Mouse (Mus musculus): Measurements from ENCODE around the gene Lgi1.

Gene Lgi1

DNA sequence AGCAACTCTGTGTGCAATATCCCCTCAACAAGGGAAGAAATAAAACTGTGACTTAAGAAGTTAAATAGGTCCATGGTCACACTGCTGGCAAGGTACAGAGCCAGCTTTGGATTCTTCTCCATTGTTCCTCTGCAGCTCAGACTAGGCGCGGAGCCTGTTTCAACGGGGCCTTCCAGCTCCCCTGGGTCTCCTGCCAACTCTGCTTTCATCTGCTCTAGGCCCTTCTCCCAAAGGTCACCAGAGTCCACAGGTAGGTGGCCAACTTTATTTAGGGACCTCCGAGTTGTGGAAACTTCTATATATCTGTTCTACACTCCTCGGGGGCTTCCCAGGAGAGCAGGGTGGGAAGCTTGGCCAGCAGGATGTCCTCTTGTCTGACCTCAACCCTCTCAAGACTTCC lies 3.0 kb upstream of the Lgi1 start:
- DNase-seq (ENCODE audit: low spot score in 2 of 2): no peak

DNA sequence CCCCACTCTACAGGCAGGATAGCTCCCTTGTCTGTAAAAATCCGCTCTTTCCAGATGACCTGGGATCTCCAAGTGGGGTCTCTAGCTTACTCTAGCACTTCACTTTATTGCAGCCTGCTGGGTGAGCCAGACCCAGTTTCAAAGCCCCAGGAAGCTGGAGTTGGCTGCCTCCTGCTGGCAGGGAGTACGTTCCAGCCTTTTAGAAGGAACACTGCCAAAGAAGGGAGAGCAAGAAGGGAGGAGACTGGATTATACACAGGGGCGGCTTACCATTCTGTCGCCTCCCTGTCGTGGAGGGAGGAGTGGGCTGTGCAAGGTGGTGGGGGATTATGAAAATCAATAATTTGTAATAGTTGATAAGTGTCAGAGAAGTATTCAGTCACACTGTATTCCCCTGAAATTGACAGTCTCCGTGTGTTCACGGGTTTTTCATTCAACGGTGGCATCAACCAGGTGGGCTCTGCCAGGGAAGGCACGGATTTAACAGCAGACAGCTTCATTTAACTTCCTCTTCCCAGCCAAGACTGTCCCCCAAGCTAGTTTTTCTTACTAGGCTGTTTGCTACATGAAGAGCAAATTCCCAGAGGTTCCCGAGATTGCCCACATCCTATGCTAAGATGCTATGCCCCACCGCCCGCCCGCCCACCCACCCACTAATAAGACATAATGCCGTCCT lies 369 bp upstream of the Lgi1 start:
- DNase-seq (ENCODE audit: low spot score in 2 of 2): peak; percentile 76 to 84

DNA sequence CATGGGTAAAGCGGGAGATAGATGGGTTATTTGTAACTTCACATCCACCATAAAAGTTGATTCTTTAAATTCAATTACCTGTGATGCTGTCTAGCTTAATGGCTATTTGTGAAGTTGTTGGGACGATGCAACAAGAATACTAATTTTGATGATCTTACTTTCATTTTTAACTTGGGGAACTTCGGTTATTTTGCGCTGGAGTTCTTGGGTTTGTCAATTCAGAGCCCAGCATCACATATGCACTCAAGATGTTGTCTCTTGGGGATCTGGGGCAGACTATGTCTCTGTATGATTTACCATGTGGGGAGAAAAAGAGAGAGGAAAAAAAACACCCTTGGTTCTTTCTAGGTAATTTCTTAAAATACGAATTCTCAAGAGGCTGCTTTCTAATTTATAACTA lies 1.4 kb downstream of the Lgi1 start:
- no peak for DNase-seq (ENCODE audit: low spot score in 2 of 2)

DNA sequence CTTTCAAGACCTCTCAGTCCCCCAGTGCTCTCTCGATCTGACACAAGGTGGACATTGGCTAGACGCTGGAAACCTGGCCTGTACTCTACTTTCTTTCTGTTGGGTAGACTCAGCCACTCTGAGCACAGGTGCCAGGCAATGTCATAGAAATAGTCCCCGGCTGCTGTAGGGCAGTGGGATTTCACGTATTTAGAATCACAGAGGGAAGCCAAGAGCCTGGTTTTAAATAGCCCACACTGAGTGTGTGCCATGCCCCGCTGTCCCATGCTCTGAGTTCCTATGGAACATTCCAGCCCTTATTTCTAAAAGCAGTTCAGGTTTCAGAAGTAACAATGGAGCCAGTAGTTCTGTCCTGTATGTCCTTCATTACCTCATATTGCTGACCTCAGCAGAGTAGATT lies 3.1 kb downstream of the Lgi1 start:
- no peak for DNase-seq (ENCODE audit: low spot score in 2 of 2)

DNA sequence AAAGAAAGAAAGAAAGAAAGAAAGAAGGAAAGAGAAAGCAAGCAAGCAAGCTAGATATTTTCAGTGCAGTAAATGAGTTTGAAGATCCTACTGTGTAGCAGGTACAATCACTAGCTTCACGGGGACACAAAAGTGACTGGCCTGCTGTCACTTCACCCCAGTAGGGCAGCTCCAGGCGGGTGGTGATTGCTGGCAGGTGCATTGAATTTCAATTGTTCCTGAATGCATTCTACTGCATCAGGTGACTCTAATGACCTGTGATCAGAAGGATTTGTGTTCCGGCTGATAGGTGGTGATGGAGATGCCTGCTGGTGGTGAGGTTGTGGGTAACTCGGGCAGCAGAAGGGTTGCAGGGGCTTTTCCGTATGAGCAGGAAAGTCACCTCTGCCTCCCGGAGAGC lies 6.7 kb downstream of the Lgi1 start:
- no peak for DNase-seq (ENCODE audit: low spot score in 2 of 2)

DNA sequence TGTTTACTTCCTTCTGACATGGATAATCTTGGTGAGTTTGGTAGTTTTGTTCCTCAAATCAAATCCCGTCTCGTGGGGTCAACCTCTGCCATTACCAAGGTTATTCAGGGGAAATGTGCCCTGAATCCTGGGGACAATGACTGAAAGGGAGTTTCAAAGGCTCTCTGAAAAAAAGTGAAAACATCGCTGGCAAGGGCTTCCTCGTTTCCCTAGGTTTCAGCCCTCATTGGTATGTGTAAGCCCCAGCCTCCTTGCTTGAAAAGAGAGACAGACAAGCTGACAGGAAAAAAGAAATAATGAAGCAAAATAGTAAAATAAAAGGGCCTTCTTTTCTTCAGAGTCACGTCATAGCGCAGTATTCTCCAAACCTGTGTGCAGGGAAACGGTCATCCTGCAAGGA lies 9.5 kb downstream of the Lgi1 start:
- no peak for DNase-seq (ENCODE audit: low spot score in 2 of 2)

DNA sequence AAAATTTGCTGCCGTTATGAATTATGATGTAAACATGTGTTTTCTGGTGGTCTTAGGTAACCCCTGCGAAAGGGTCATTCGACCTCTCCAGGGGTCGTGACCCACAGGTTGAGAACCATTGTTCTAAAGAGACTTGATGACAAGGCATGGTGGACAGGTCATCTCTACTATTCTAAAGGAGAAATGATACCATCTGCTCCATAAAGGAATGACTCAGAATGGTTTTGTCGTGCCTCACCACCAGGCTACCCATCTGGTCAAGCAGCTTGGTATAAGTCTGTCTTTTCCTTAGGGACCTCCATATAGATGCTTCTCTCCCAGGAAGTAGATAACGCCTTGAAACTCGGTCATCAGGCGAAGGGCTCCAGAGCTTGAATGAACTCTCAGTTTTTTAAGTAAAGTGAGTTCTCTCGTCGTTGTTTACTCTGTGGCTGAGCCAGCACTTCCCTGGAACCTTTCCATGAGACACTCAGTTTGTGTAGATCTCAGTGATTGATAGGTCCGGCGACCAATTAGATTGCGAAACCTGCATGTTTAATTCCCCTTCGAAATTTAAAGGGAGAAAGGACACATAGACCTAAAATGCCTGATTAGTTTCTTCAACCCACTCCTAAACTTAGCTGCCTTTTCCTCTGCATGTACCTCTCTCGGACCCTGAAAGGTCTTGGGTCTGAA lies 10.5 kb downstream of the Lgi1 start:
- no peak for DNase-seq (ENCODE audit: low spot score in 2 of 2)

DNA sequence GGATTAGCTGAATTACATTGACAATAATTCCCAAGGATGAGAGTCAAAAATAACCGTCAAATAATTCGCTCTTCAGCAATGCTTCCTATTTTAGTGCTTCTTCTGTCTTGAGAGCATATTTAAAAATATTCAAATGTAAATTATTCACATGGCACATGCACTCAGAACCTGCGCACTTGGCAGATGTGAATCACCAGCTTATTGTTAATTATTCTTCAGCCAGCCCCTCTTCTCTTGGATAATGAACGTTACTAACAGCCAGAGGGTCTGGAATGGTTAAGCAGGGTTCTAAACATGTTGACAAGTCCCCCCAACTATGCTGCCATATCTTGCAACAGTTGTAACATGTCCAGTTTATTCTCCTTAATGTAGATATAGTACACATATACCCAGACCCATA lies 11.9 kb downstream of the Lgi1 start:
- peak in 1 of 2 experiments; percentile 41 for DNase-seq (ENCODE audit: low spot score in 2 of 2)

DNA sequence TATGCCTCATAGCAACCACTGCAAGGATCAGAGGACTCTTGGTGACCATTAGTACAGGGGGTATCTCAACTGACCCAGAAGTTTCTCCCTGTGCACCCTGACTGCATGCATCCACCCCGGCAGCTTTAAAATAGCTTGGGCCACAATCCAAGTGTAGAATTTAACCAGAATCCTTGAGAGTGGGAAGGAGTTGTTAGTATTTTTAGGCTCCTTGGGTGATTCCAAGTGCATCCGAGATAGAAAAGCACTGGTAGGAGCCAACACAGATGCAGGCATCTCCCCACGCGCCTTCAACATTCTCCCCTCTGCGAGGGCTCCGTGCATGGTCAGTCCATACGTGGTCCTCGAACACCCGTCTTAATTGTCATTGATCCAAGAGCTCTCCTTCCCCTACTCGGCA lies 15.9 kb downstream of the Lgi1 start:
- DNase-seq (ENCODE audit: low spot score in 2 of 2): peak; percentile 24 to 63

DNA sequence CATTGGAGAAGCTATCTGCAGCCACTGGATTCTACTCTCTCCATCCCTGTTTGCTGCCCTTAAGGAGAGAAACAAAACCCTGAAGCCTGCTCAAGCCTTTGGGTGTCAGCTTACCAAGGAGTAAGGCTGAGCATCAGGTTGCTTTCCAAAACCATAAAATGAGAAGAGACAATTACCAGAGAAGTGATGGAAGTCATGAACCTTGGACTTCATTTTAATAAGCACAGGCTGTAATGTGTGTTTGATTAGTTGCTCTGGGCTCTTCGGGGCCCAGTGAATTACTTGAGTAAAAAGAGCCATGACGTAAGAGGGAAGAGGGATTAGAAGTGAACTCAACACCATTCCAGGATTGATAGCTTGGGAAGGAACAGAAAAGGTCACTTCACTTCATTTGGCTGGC lies 18.1 kb downstream of the Lgi1 start:
- DNase-seq (ENCODE audit: low spot score in 2 of 2): no peak

DNA sequence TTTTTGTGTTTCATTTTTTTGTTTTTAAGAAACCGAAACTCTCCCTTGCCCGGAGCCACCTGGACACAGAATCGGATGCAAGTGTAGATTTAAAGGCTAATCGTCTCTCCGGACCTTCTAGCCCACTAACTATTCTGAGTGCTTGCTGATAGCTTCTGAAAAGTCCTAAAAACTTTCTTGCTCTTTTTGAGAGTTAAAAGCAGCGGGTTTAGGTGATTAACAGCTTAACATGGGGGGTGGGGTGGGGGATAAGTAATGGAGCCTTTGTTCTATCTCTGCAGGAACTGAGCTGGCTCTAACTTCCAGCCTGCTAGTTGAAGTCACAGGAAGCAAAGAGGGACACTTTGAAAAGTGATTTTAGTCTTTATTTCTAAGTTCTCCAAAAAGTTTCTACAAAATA lies 24.2 kb downstream of the Lgi1 start:
- no peak for DNase-seq (ENCODE audit: low spot score in 2 of 2)

DNA sequence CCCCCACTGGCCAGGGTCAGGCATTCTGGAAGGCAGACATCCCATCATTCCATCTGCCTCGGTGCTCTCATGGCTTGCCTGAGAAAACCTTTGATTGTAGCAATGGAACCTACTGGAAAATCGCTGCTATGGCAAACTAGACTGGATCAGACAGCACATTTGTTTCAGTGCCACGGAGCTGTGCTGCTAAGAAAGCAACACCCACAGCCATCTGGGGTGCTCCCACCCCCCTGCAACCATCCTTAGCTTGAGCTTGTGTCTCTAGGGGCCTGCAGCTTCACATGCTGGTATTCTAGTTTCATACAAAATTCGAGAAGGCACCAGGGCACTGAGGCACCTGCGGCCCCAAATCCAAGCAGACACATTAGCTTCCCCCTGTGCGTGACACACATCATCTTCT lies 27.1 kb downstream of the Lgi1 start:
- peak; percentile 63 to 80 for DNase-seq (ENCODE audit: low spot score in 2 of 2)

DNA sequence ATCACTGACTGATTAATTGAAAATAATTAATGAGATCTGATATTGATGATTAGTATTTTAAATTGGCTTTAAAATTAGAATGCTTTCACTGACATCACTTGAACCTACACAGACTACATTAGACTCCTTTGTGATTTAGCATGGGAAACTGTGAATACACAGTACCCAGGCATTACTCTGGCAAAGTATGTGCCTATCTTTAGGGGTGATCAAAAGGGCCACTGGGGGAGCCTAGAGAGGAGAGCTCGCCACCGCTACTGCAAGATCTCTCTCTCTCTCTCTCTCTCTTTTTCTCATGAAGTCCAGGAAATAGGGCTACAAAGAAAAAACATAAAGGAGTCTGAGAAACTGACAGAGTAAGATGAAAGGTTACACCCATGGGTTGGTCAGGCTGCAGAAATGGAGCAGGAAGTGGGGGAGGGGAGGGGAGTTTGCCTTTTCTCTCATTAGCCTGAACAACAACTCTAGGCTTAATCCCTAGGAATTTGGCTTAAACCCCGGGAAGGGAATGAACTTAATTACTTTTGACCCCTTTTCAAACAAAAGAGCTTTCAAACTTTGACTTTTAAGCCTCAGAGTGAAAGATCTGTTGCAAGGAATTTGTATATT lies 33.8 kb downstream of the Lgi1 start:
- no peak for DNase-seq (ENCODE audit: low spot score in 2 of 2)

DNA sequence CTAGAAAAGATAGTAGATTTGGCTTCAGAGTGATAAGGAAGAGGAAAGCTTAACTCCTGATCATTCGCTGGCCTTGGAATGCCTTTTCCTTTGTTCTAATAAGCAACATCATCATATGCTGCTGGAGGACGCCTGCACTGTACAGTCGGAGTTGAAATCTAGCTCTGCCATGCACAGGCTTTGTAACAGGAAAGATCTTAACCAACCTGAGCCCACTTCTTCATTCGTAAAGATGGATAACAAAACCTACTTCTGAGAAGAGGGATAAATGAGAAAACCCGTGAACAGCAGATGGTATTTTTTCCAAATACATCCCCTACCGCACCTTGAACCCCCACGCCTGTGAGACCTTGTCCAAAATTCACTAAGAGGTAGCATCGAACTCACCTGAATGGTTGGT lies 43.8 kb downstream of the Lgi1 start:
- DNase-seq (ENCODE audit: low spot score in 2 of 2): no peak

DNA sequence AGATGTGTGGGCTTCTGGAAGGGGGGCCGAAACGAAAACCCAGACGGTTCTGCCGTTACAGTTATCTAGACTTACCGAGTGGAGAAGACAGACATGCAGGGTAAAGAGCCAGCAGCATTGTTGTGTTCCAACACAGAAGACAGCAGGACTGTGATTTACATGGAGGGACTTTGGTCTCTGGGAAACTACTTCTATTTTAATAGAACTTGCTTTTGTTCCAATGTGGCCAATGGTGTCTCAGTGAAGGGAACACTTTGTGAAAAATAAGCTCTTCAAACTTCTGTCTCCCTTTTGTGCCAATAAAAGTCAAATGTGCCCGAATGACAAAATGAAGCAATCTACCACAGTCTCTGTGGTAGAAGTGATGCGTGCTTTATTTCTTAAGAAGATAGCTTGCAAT lies 50.8 kb downstream of the Lgi1 start:
- DNase-seq (ENCODE audit: low spot score in 2 of 2): no peak

DNA sequence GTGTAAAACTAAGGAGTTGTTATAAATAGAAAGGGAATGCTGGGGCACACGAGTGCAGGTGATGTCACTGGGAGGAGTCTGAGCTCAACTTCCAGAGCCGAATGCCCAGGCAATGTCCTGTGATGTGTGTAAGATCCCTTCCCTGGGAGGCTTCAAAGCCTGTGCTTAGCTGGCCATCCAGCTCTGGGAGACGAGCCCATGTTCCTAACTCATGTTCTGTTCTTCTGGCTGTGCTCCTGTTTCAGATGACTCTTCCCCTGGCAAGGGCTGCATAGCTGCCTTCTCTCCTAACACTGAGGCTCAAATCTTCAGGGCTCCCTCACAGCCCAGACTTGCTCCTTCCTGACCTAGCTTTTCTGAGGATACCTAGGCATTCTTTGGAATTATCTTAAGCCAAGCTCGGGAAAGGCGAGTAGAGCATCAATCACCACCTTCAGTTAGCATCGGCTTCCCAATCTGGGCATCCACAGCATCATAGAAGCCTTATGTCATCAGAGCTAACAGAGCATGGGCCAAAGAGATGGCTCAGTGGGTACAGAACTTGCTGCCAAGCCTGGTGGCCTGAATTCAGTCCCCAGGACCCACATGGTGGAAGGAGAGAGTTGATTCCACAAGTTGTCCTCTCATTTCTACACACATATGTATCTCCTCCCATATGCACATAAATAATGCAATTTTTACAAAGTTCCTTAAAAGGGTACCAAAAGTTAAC lies 52.4 kb downstream of the Lgi1 start:
- no peak for DNase-seq (ENCODE audit: low spot score in 2 of 2)

DNA sequence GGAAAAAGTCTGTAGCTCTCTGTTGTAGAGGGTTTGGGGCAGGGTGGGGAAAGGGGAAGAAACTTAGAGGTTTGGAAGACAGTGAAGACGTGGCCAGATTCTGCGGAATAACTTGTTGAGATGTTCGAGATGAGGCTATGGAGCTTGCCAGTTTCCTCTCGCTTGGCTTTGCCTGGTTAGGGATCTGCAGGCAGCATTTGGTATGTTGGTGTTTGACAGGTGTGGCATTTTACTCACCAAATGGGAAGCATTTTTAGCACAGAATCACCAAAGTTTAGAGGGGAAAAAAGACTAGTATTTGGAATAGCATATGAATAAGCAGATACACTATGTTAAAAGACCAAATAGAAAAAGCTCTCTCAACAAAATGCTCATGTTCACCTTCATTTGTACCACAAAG lies 54.0 kb downstream of the Lgi1 start:
- no peak for DNase-seq (ENCODE audit: low spot score in 2 of 2)

DNA sequence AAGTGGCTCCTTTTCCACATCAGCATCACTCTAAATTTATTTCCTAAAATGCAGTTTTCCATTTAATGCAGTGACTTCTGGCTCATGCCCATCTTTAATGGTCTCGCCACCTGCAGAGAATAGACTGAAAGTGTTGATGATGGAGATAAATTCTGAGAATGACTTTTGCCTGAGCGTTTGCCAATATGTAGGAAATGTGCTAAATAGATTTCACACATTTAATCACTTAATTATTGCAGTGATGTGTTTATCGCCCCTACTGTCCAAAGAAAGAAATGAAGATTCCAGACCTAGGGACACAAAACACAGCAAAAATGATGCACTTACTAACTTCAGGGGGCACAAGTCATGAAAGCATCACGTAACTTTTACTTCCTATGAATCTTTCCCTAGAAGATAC lies 54.8 kb downstream of the Lgi1 start:
- DNase-seq (ENCODE audit: low spot score in 2 of 2): no peak

DNA sequence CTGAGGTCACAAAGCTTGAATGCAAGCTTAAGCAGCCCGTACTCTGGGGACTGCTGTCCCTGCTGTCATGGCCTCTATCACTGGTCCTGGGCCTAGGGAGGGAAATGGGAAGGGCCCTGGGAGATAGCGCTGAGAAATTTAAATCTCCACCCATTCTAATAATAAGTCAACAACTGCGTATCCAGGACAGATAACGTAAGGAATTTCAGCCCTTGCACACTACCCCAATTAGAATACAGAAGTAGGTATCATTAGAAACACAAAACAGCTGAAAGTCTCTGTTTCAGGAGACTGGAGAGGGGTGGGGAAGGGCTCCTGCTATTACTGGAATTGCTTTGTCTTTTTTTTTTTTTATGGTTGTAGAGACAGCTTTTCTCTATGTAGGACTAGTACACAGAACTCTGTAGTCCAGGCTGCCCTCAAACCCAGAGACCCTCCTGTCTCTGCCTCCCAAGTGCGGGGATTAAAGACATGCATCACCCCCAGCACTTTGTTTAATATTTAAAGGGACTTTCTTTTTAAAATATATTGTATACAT lies 56.4 kb downstream of the Lgi1 start:
- no peak for DNase-seq (ENCODE audit: low spot score in 2 of 2)

DNA sequence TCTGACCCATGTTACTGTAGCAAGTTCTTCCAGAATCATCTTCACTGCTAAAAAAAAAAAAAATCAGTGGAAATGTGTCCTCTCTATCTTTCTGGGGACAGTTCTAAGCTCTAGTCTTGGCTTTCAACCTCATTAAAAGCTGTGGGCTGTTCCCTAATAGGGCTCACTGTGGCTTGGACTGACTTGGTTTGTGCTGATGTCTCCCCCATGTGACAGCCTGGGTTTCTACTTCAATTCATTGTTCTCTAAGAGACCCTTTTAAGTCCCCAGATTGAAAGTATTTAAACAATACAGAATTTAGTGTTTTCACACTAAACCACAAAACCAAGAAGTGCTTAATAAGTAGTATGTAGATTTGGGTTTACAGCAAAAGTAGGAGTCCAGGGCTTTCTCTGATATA lies 59.4 kb downstream of the Lgi1 start:
- no peak for DNase-seq (ENCODE audit: low spot score in 2 of 2)

DNA sequence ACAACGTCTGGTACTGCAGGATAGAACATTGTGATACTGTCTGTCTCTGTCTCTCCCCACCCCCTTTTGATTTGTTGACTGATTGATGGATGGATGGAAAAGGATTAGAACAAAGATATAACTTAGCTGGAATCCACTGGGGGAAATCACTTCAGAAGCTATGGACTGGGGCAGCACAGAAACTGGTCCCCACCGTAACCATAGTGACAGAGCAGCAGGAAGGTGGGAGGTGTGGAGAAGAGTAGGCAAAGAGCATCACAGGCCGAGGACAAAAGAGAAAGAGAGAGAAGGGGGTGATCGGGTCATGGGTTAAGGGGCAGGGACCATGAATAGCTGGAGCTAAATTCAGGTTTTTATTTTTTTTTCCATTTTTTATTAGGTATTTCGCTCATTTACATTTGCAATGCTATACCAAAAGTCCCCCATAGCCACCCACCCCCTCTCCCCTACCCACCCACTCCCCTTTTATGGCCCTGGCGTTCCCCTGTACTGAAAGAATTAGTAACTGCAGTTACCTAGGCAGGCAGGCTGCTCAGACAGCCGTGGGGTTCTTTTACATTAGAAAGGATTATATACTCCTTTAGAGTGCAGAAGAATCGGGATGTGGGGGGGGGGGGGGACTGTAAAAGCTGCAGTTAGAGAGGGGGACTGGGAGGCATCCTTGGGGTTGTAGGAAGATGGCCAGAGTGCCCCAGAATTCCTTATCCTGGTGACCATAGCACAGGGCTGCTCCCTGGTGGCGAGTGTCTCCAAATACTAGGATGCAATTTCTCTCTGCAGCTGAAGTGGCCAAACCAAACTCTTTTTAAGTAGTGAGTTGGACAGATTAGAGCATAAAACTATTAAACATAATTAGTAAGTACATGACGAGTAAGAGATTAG lies 60.1 kb downstream of the Lgi1 start:
- DNase-seq (ENCODE audit: low spot score in 2 of 2): no peak

DNA sequence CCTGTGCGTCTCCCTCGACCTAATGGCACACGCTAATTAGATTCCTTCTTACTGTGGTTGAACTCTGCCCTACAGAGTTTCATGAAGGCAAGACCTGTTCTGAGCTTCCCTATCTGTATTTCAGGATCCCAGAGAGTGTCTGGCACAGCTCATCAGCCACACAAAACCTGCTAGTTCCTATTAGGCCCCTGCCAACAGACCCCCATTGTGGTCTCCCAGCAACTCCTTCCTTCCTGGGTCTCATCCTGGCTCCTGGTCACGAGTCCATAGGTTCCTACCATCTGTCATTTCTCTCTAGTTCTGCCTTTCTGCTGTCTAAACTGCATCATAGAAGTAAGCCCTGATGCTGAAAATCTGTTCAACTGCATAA lies 60.7 kb downstream of the Lgi1 start:
- no peak for DNase-seq (ENCODE audit: low spot score in 2 of 2)

All from frontal cortex, postnatal 36 days (tissue).